Mouse (Mus musculus) frontal cortex, adult (tissue): ENCODE measurements around the gene Samt1.
"Not testable (repeated sequence)": the region's sequence is repeated elsewhere in the genome, so short reads cannot be mapped to it uniquely, and the experiment has no call there.

ENCODE experiments used
- ATAC-seq: cut with Nextera tagmentation; 2 replicates; pipeline ENCODE4 v1.9.2; 2017; ENCODE audit warnings: mild to moderate bottlenecking, moderate library complexity, mixed read lengths; ENCODE audit not compliant: low TSS enrichment

Samt1 gene

GRCm38 (mm10) chrX:154012540-154012939 is at the start of gene Samt1:
Samt1 (minus strand) TSS chrX:154012640.
- ATAC-seq: not testable (repeated sequence)

GRCm38 (mm10) chrX:154054939-154055338 is 42.5 kb upstream of the Samt1 start, which contains the start of gene Gm10057:
Gm10057 (minus strand) TSS chrX:154055039.
- not testable (repeated sequence) for ATAC-seq

- not testable (repeated sequence) for ATAC-seq
These were observed 21.3 kb upstream of the Samt1 start, which contains the start of gene 4921511M17Rik for GRCm38 (mm10) chrX:154033727-154034126. 4921511M17Rik (minus strand) TSS chrX:154033827.

GRCm38 (mm10) chrX:153976914-153977313 is 35.5 kb downstream of the Samt1 start:
- peak; percentile 55; the same call in 1 of the 2 replicates for ATAC-seq

- ATAC-seq: not testable (repeated sequence)
These were observed 36.0 kb downstream of the Samt1 start for GRCm38 (mm10) chrX:153976467-153976866.

GRCm38 (mm10) chrX:153974450-153974849 is 38.0 kb downstream of the Samt1 start:
- ATAC-seq: peak; percentile 50; the same call in 1 of the 2 replicates

- peak; percentile 50; the same call in 1 of the 2 replicates for ATAC-seq
These were observed 59.6 kb downstream of the Samt1 start for GRCm38 (mm10) chrX:153952866-153953265.
